Mouse (Mus musculus) bone marrow, adult 2 months (tissue): ENCODE results near the gene Srl.

Experiments
- CTCF ChIP-seq: fragments of 200-500 bp; IDR thresholded peaks from 2 replicates; pipeline ENCODE4 v1.5.1; 2011; ENCODE audit warnings: low read length, control low read depth; ENCODE audit not compliant: control insufficient read depth, insufficient read depth
- POLR2A ChIP-seq: fragments of 200-500 bp; IDR thresholded peaks from 2 replicates; pipeline ENCODE4 v1.6.1; 2011; ENCODE audit warnings: low read depth, mild to moderate bottlenecking, control low read depth, low read length, borderline replicate concordance; ENCODE audit not compliant: control insufficient read depth

GRCm38 (mm10) chr16:4548953-4549688, 7.5 kb upstream of the Srl start:
- TF ChIP-seq POLR2A (no peak), CTCF (peak; percentile 32; the same call in 1 of the 2 replicates)
